Mouse (Mus musculus) CD4-positive, CD25-positive, alpha-beta regulatory T cell, adult 2 months (primary cell): Measurements from ENCODE around the gene Rora.

Experiments used
- DNase-seq: peaks from one replicate; pipeline ENCODE4 v3.0.0-alpha.2; 2012; ENCODE audit warnings: low read depth, low spot score

Rora gene

GRCm38 (mm10) chr9:68884451-68885035 is 231.0 kb downstream of the Rora start:
- DNase-seq, result peak; percentile 58

GRCm38 (mm10) chr9:68888670-68889069 is 235.1 kb downstream of the Rora start:
- peak; percentile 10 for DNase-seq

GRCm38 (mm10) chr9:68891431-68891830 is 237.8 kb downstream of the Rora start:
- no peak for DNase-seq

- DNase-seq, result no peak
Observed at GRCm38 (mm10) chr9:68892356-68892755, 238.8 kb downstream of the Rora start.

- DNase-seq, result no peak
Observed at GRCm38 (mm10) chr9:68892859-68893258, 239.3 kb downstream of the Rora start.

GRCm38 (mm10) chr9:68898286-68898685 is 244.7 kb downstream of the Rora start:
- DNase-seq, result no peak

GRCm38 (mm10) chr9:68899525-68900222 is 246.1 kb downstream of the Rora start:
- DNase-seq, result peak; percentile 14

- no peak for DNase-seq
Observed at GRCm38 (mm10) chr9:68906361-68906883, 252.8 kb downstream of the Rora start.

- no peak for DNase-seq
Observed at GRCm38 (mm10) chr9:68912483-68913151, 259.0 kb downstream of the Rora start.

- no peak for DNase-seq
Observed at GRCm38 (mm10) chr9:68913191-68913697, 259.7 kb downstream of the Rora start.

- no peak for DNase-seq
Observed at GRCm38 (mm10) chr9:68914541-68915275, 261.1 kb downstream of the Rora start.

- no peak for DNase-seq
Observed at GRCm38 (mm10) chr9:68916741-68917140, 263.2 kb downstream of the Rora start.

GRCm38 (mm10) chr9:68923128-68923601 is 269.6 kb downstream of the Rora start:
- no peak for DNase-seq

- DNase-seq, result no peak
Observed at GRCm38 (mm10) chr9:68926406-68926805, 272.8 kb downstream of the Rora start.

- DNase-seq, result no peak
Observed at GRCm38 (mm10) chr9:68933159-68933558, 279.6 kb downstream of the Rora start.

- DNase-seq, result no peak
Observed at GRCm38 (mm10) chr9:68934238-68934637, 280.7 kb downstream of the Rora start.

- no peak for DNase-seq
Observed at GRCm38 (mm10) chr9:68935611-68936010, 282.0 kb downstream of the Rora start.

GRCm38 (mm10) chr9:68941037-68941436 is 287.5 kb downstream of the Rora start:
- DNase-seq, result no peak

GRCm38 (mm10) chr9:68942595-68943011 is 289.0 kb downstream of the Rora start:
- no peak for DNase-seq

GRCm38 (mm10) chr9:68944026-68944425 is 290.4 kb downstream of the Rora start:
- DNase-seq, result no peak

GRCm38 (mm10) chr9:68947707-68948106 is 294.1 kb downstream of the Rora start:
- DNase-seq, result no peak

- DNase-seq, result no peak
Observed at GRCm38 (mm10) chr9:68948141-68948540, 294.6 kb downstream of the Rora start.
